Mouse (Mus musculus) embryonic fibroblast, embryonic 13.5 days (primary cell): Measurements from ENCODE around the gene Teddm1a.

Experiments used
- CTCF ChIP-seq: IDR thresholded peaks from 2 replicates; pipeline ENCODE4 v1.5.1; 2011; ENCODE audit warnings: mild to moderate bottlenecking, control low read depth, low read length, moderate library complexity, borderline replicate concordance; ENCODE audit not compliant: insufficient read depth
- POLR2A ChIP-seq: IDR thresholded peaks from 2 replicates; pipeline ENCODE4 v1.6.1; 2011; ENCODE audit warnings: low read depth, mild to moderate bottlenecking, control low read depth, low read length, moderate library complexity

DNA sequence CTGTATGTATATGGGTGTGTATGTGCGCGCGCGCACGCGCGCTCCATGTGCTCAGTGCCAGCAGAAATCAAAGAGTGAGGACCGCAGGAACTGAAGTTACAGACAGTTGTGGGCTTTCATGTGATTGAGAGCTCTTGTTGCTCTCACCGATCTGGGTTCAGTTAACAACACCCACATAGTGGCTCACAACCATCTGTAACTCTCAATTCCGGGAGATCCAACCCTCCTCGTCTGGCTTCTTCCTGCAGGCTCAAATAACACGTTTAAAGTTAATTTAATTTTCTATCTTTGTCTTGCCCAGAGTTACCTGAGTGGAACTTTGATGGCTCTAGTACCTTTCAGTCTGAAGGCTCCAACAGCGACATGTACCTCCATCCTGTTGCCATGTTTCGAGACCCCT lies 12.7 kb downstream of the Teddm1a start:
- TF ChIP-seq POLR2A (no peak), CTCF (no peak)
